In genomic region chr1:39106372-39106643, GRCm38 (mm10) we compare ENCODE assay signal across 20 mouse cellular contexts.
DNase-seq lines count a peak whose midpoint lies in the region; ATAC-seq and TF ChIP-seq lines count a peak whose summit lies in the region.
"Had no signal": no experiment of that assay in that cellular context is flagged by ENCODE, and none has a peak within 500 bp of the region (broad histone marks: within the 10 kb centered on the region; RNA-seq: fewer than 3 reads in every experiment).

No protein-coding gene starts in this region.

- TF ChIP-seq POLR2A in cerebellum, adult 2 months (IDR thresholded peaks at IDR 0.05; ENCODE audit: borderline replicate concordance, insufficient read depth, low read length) = no peak

- H3K4me3 ChIP-seq in heart, embryonic 10.5 days = no peak overlapping the region
- no peak overlapping the region for H3K4me3 ChIP-seq in midbrain, embryonic 10.5 days
- no peak overlapping the region for H3K4me3 ChIP-seq in midbrain, embryonic 13.5 days (replicated peaks)
- no peak overlapping the region for H3K4me3 ChIP-seq in embryonic facial prominence, embryonic 10.5 days
- H3K4me3 ChIP-seq in cerebellum, adult 2 months (replicated peaks; ENCODE audit: insufficient read depth, low read depth, low read length) = no peak overlapping the region
- H3K4me3 ChIP-seq: limb, embryonic 13.5 days; liver, embryonic 13.5 days; midbrain, embryonic 12.5 days; neural tube, embryonic 13.5 days had no signal

- no peaks in the 10 kb centered on the region for H3K27me3 ChIP-seq in heart, embryonic 10.5 days (ENCODE audit: insufficient read depth, poor library complexity, severe bottlenecking)
- H3K27me3 ChIP-seq in midbrain, embryonic 10.5 days (ENCODE audit: low read depth, poor library complexity, severe bottlenecking) = no peaks in the 10 kb centered on the region
- no peaks in the 10 kb centered on the region for H3K27me3 ChIP-seq in midbrain, embryonic 13.5 days
- H3K27me3 ChIP-seq in embryonic facial prominence, embryonic 10.5 days (replicated peaks; ENCODE audit: low read depth, poor library complexity, severe bottlenecking) = no peaks in the 10 kb centered on the region
- no peaks in the 10 kb centered on the region for H3K27me3 ChIP-seq in cerebellum, adult 2 months (ENCODE audit: control insufficient read depth, insufficient read depth, low read length)
- H3K27me3 ChIP-seq: limb, embryonic 13.5 days; liver, embryonic 13.5 days; neural tube, embryonic 13.5 days had no signal

- peaks cover 9% of the 10 kb centered on the region for H3K4me1 ChIP-seq in heart, embryonic 10.5 days
- peaks cover 21% of the 10 kb centered on the region for H3K4me1 ChIP-seq in midbrain, embryonic 10.5 days
- 0 out of 2 replicates have a peak, but pooled peaks cover 6% of the 10 kb centered on the region for H3K4me1 ChIP-seq in midbrain, embryonic 13.5 days (replicated peaks)
- H3K4me1 ChIP-seq in embryonic facial prominence, embryonic 10.5 days = peaks cover 31% of the 10 kb centered on the region
- H3K4me1 ChIP-seq in cerebellum, adult 2 months (ENCODE audit: control insufficient read depth, insufficient read depth, low read length) = no peaks in the 10 kb centered on the region
- H3K4me1 ChIP-seq: limb, embryonic 13.5 days; neural tube, embryonic 13.5 days had no signal

- TF ChIP-seq CTCF in cerebellum, adult 2 months (IDR thresholded peaks at IDR 0.05; ENCODE audit: borderline replicate concordance, insufficient read depth, low read depth, low read length) = no peak

- no peak overlapping the region for H3K4me2 ChIP-seq in midbrain, embryonic 13.5 days (replicated peaks)
- H3K4me2 ChIP-seq: limb, embryonic 13.5 days; liver, embryonic 13.5 days; midbrain, embryonic 12.5 days; neural tube, embryonic 13.5 days had no signal

- ATAC-seq in midbrain, embryonic 13.5 days = no peak
- ATAC-seq: forebrain, embryonic 16.5 days; hindbrain, postnatal 0 days had no signal

- H3K9ac ChIP-seq in midbrain, embryonic 13.5 days (replicated peaks) = no peak overlapping the region
- H3K9ac ChIP-seq: limb, embryonic 13.5 days; liver, embryonic 13.5 days; midbrain, embryonic 12.5 days; neural tube, embryonic 13.5 days had no signal

- H3K9me3 ChIP-seq in heart, embryonic 10.5 days = no peaks in the 10 kb centered on the region
- no peaks in the 10 kb centered on the region for H3K9me3 ChIP-seq in midbrain, embryonic 10.5 days (replicated peaks)
- H3K9me3 ChIP-seq in midbrain, embryonic 13.5 days = no peaks in the 10 kb centered on the region
- H3K9me3 ChIP-seq in embryonic facial prominence, embryonic 10.5 days = no peaks in the 10 kb centered on the region
- H3K9me3 ChIP-seq: limb, embryonic 13.5 days; liver, embryonic 13.5 days; midbrain, embryonic 12.5 days; neural tube, embryonic 13.5 days had no signal

- WGBS in heart, embryonic 10.5 days = 57% methylated on average over 4 of the region's 4 CpGs
- 31% methylated on average over 4 of the region's 4 CpGs for WGBS in midbrain, embryonic 10.5 days
- 28% methylated on average over 4 of the region's 4 CpGs for WGBS in midbrain, embryonic 13.5 days
- 49% methylated on average over 4 of the region's 4 CpGs for WGBS in embryonic facial prominence, embryonic 10.5 days
- WGBS in cerebellum, adult 2 months = 55% methylated on average over 4 of the region's 4 CpGs

- 0 out of 2 replicates have a peak overlapping the region, but pooled peaks have one; percentile 77 for H3K27ac ChIP-seq in heart, embryonic 10.5 days
- H3K27ac ChIP-seq in midbrain, embryonic 10.5 days (replicated peaks) = no peak overlapping the region
- no peak overlapping the region for H3K27ac ChIP-seq in midbrain, embryonic 13.5 days
- H3K27ac ChIP-seq in embryonic facial prominence, embryonic 10.5 days (replicated peaks) = peak overlapping the region; percentile 57
- no peak overlapping the region for H3K27ac ChIP-seq in cerebellum, adult 2 months (ENCODE audit: insufficient read depth, low read length)
- H3K27ac ChIP-seq: hindbrain, postnatal 0 days; limb, embryonic 13.5 days; liver, embryonic 13.5 days; midbrain, embryonic 12.5 days; neural tube, embryonic 13.5 days had no signal

- DNase-seq in heart, embryonic 10.5 days (ENCODE audit: low spot score) = no peak
- no peak for DNase-seq in heart, postnatal 4 days
- DNase-seq in midbrain, embryonic 10.5 days (ENCODE audit: low spot score) = peak; percentile 18
- DNase-seq in embryonic facial prominence, embryonic 10.5 days (ENCODE audit: low spot score) = peak; percentile 13
- DNase-seq in ovary, postnatal 14 days (ENCODE audit: low spot score) = no peak
- no peak for DNase-seq in cerebellum, adult 2 months
- DNase-seq: cerebellum, adult 9-10 months; kidney, adult 11 months; liver, embryonic 13.5 days; lung, adult 2 months; lung, postnatal 14 days; right cerebral cortex, adult 18-20 months; right cerebral cortex, postnatal 4 days; thymus, postnatal 14 days had no signal

- no peaks in the 10 kb centered on the region for H3K36me3 ChIP-seq in heart, embryonic 10.5 days
- no peaks in the 10 kb centered on the region for H3K36me3 ChIP-seq in midbrain, embryonic 10.5 days
- H3K36me3 ChIP-seq in midbrain, embryonic 13.5 days = no peaks in the 10 kb centered on the region
- H3K36me3 ChIP-seq in embryonic facial prominence, embryonic 10.5 days (replicated peaks) = no peaks in the 10 kb centered on the region
- H3K36me3 ChIP-seq: limb, embryonic 13.5 days; liver, embryonic 13.5 days; midbrain, embryonic 12.5 days; neural tube, embryonic 13.5 days had no signal

Comparison
In these comparisons a context has a peak if more than half of its experiments do, and no peak if none do; other contexts are left out.
1. DNase-seq: peak in midbrain, embryonic 10.5 days (single experiment) and embryonic facial prominence, embryonic 10.5 days (single experiment); none in heart, embryonic 10.5 days (single experiment), heart, postnatal 4 days (single experiment), ovary, postnatal 14 days (single experiment) and cerebellum, adult 2 months (0 of 2).
2. H3K27ac ChIP-seq: peak in heart, embryonic 10.5 days (single experiment) and embryonic facial prominence, embryonic 10.5 days (single experiment); none in midbrain, embryonic 10.5 days (single experiment), midbrain, embryonic 13.5 days (single experiment) and cerebellum, adult 2 months (single experiment).